Mouse (Mus musculus) bone marrow, adult 2 months (tissue): ENCODE measurements around the gene Klrc3. TPM values are rescaled to one million over a fixed set of nuclear protein-coding genes. Genes with fewer than 3 reads are reported as not detected.
A peak's percentile ranks its signal among the peaks of the same experiment; 100 is the strongest.

Experiments
- H3K27ac ChIP-seq: fragments of 200-500 bp; 2 replicates; pipeline ENCODE4 v1.5.1; 2012; ENCODE audit warnings: low read depth, mild to moderate bottlenecking, control low read depth, inconsistent platforms, low read length; ENCODE audit not compliant: control insufficient read depth, poor library complexity, insufficient read depth
- H3K4me1 ChIP-seq: fragments of 200-500 bp; 2 replicates; pipeline ENCODE4 v1.6.1; 2011; ENCODE audit warnings: low read length; ENCODE audit not compliant: control insufficient read depth, insufficient read depth
- H3K4me3 ChIP-seq: fragments of 200-500 bp; replicated peaks from 2 replicates; pipeline ENCODE3; 2011; ENCODE audit warnings: mild to moderate bottlenecking, low read depth, low read length, control low read depth; ENCODE audit not compliant: control insufficient read depth
- CTCF ChIP-seq: fragments of 200-500 bp; IDR thresholded peaks from 2 replicates; pipeline ENCODE4 v1.5.1; 2011; ENCODE audit warnings: low read length, control low read depth; ENCODE audit not compliant: control insufficient read depth, insufficient read depth
- POLR2A ChIP-seq: fragments of 200-500 bp; IDR thresholded peaks from 2 replicates; pipeline ENCODE4 v1.6.1; 2011; ENCODE audit warnings: low read depth, mild to moderate bottlenecking, control low read depth, low read length, borderline replicate concordance; ENCODE audit not compliant: control insufficient read depth
- WGBS: fragments of 180-500 bp; shearing (Covaris S2); methylation state at CpG from one replicate; pipeline ENCODE4 v1.1.7; 2018; 5-methylcytosine and 5-hydroxymethylcytosine counted together
- polyA plus RNA-seq: library from polyadenylated mRNA; stranded (reverse); fragments of >200 nt; gene quantifications from 2 replicates; pipeline ENCODE4 v1.2.4, GENCODE M21; 2011; ENCODE audit warnings: low replicate concordance; ENCODE audit not compliant: missing spikeins, insufficient read depth, insufficient read length

The Klrc3 gene
- polyA plus RNA-seq, 1 experiment = not detected

DNA sequence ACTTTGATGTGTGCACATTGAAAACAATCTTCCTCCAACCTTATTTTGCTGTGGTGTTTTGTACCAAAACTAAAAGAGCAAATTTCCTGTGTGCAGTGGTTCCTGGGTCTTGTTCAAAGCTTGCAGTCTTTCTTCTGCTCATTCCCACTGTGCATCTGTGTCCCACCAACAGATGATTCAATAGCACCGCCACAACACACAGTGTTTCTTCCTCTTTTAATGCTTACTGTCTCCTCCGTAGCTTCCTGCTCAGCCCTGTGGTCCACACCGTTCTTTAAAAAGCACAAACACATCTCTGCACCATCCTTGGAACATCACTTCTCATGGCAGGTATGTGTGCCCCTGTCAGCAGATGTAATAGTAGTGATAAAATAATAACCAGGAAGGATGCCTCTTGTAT, 51.6 kb downstream of the Klrc3 start, which contains the start of gene Klrd1:
Klrd1 (plus strand) TSS at position 275 of the 400 bp plus-strand sequence.
- Histone ChIP-seq H3K4me1 (no peaks in the 10 kb centered on the region), H3K4me3 (peak within 1 kb of the TSS; percentile 1), H3K27ac (no peak within 1 kb of the TSS)
- no peak for TF ChIP-seq CTCF
- TF ChIP-seq POLR2A = no peak
- under 1% methylated on average over 3 of the region's 3 CpGs for WGBS

Other genes starting within 250 kb of the Klrc3 start
- 62.2 and 127 TPM in 2 replicates for gene Clec1b, start 246.0 kb downstream of the Klrc3 start, polyA plus RNA-seq
- 3.7 and 19.0 TPM in 2 replicates for gene Clec9a, start 234.5 kb downstream of the Klrc3 start, polyA plus RNA-seq
- 0.30 TPM in 1 of 2 replicates, not detected in the other for gene Clec1a, start 191.3 kb downstream of the Klrc3 start, polyA plus RNA-seq
- 7.5 and 12.6 TPM in 2 replicates for gene Olr1, start 136.2 kb downstream of the Klrc3 start, polyA plus RNA-seq
- not detected in 2 replicates for gene Tmem52b, start 130.8 kb downstream of the Klrc3 start, polyA plus RNA-seq
- 31.0 and 44.3 TPM in 2 replicates for gene Gabarapl1, start 110.2 kb downstream of the Klrc3 start, polyA plus RNA-seq
- 1.8 and 3.8 TPM in 2 replicates for gene Klre1, start 65.4 kb downstream of the Klrc3 start, polyA plus RNA-seq
- gene Klrd1, start 51.6 kb downstream of the Klrc3 start, polyA plus RNA-seq = 2.5 and 9.8 TPM in 2 replicates
- gene Klrk1, start 19.5 kb downstream of the Klrc3 start, polyA plus RNA-seq = 2.7 and 6.3 TPM in 2 replicates
- 2.5 TPM in 1 of 2 replicates, not detected in the other for gene Klrc2, start 17.4 kb upstream of the Klrc3 start, polyA plus RNA-seq
- 2.3 TPM in 1 of 2 replicates, not detected in the other for gene Klrc1, start 35.6 kb upstream of the Klrc3 start, polyA plus RNA-seq
- gene Klri1, start 73.8 kb upstream of the Klrc3 start, polyA plus RNA-seq = not detected in 2 replicates
- 0.25 and 0.90 TPM in 2 replicates for gene Klri2, start 97.1 kb upstream of the Klrc3 start, polyA plus RNA-seq
- gene Gm156, start 140.9 kb upstream of the Klrc3 start, polyA plus RNA-seq = 0.65 TPM in 1 of 2 replicates, not detected in the other
- not detected in 2 replicates for gene Gm17631, start 219.3 kb upstream of the Klrc3 start, polyA plus RNA-seq
- 3.4 and 8.5 TPM in 2 replicates for gene Klra17, start 233.3 kb upstream of the Klrc3 start, polyA plus RNA-seq